Mouse (Mus musculus) hindbrain, embryonic 12.5 days (tissue): ENCODE measurements at regions not wholly inside any gene's neighbourhood (a gene's known extent, or its start where the extent isn't known, plus 50 kb on each side); places are given as distances from the start of the nearest gene placed in this dataset.
A peak's percentile ranks its signal among the peaks of the same experiment; 100 is the strongest.

Experiments used
- ATAC-seq: fragments of 200-750 bp; cut with Nextera tagmentation; 2 replicates; pipeline ENCODE4 v1.8.0; 2017; ENCODE audit warnings: moderate TSS enrichment; ENCODE audit not compliant: low FRiP score
- H3K27ac ChIP-seq: fragments of 300-500 bp; sonication (generic); 2 replicates; pipeline ENCODE4 v1.5.1; 2016; ENCODE audit warnings: mild to moderate bottlenecking
- H3K27me3 ChIP-seq: fragments of 300-500 bp; sonication (generic); 2 replicates; pipeline ENCODE4 v1.6.1; 2016; ENCODE audit warnings: mild to moderate bottlenecking
- H3K36me3 ChIP-seq: fragments of 300-500 bp; sonication (generic); 2 replicates; pipeline ENCODE4 v1.6.1; 2016; ENCODE audit warnings: mild to moderate bottlenecking
- H3K4me1 ChIP-seq: fragments of 300-500 bp; sonication (generic); 2 replicates; pipeline ENCODE4 v1.6.1; 2016
- H3K4me2 ChIP-seq: fragments of 300-500 bp; sonication (generic); replicated peaks from 2 replicates; pipeline ENCODE4 v1.6.1; 2016; ENCODE audit warnings: mild to moderate bottlenecking
- H3K4me3 ChIP-seq: fragments of 300-500 bp; sonication (generic); 2 replicates; pipeline ENCODE4 v1.5.1; 2016; ENCODE audit warnings: mild to moderate bottlenecking
- H3K9ac ChIP-seq: fragments of 300-500 bp; sonication (generic); 2 replicates; pipeline ENCODE4 v1.6.1; 2016; ENCODE audit warnings: mild to moderate bottlenecking, moderate library complexity
- H3K9me3 ChIP-seq: fragments of 300-500 bp; sonication (generic); replicated peaks from 2 replicates; pipeline ENCODE4 v1.6.1; 2016; ENCODE audit warnings: mild to moderate bottlenecking
- WGBS: fragments of 180-500 bp; shearing (Covaris S2); methylation state at CpG from one replicate; pipeline ENCODE4 v1.1.7; 2016; 5-methylcytosine and 5-hydroxymethylcytosine counted together

- Histone ChIP-seq H3K36me3 (no peaks in the 10 kb centered on the region), H3K9ac (no peak overlapping the region), H3K27me3 (no peaks in the 10 kb centered on the region), H3K4me3 (no peak overlapping the region), H3K27ac (no peak overlapping the region), H3K4me2 (no peak overlapping the region), H3K4me1 (no peaks in the 10 kb centered on the region), H3K9me3 (no peaks in the 10 kb centered on the region)
- ATAC-seq: no peak
- WGBS: 92% methylated on average over 11 of the region's 11 CpGs
Measured at GRCm38 (mm10) chr8:107682066-107682465, 93.8 kb upstream of the Psmd7 start.

DNA sequence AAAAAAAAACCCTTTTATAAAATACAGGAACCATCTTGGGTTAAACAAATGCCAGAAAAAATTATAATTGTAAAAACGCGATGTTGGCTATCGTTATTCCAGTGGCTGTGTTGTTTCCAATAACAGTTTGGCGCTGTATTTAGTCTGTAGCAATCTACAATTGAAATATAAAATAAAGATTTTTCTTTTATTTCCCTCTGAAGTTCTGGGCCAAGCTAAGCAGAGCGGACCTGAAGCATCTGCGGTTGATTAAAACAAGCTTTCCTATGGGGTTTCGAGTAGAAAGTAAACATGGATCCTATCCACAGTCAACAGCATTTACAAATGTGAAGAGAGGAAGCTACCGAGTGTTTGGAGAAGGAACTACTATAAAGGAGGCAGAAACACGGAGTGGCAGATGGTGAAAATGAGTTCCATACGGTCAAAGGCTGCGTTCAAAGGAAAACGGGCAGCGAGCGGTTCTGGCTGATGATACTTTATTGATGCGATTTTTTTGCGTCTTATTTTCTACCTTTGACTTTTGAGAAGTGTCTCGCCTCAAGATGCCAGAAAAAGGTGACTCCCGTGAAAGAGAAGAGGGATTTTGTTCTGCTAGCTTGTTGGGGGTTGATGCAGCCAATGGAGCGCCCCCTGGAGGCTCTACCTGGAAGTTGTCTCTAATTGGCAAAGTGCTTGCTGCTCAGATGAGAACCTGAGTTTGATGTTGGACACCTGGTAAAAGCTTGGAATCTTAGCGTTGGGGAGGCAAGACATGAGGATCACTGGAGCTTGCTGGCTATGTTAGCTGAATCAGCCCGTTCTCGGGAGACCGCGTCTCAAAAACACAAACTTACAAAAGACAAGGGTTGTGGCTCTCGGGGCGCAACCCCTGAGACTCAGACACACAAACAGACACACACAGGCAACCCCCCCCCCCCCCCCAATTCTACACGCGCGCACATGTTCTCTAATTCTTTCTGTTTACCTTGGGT, 96.7 kb upstream of the Psmd7 start:
- WGBS: 54% methylated on average over 29 of the region's 29 CpGs
- Histone ChIP-seq H3K9ac (no peak overlapping the region), H3K4me3 (no peak overlapping the region), H3K4me2 (no peak overlapping the region), H3K36me3 (no peaks in the 10 kb centered on the region), H3K27ac (no peak overlapping the region), H3K27me3 (no peaks in the 10 kb centered on the region), H3K9me3 (no peaks in the 10 kb centered on the region), H3K4me1 (no peaks in the 10 kb centered on the region)
- ATAC-seq: no peak

- no peak overlapping the region for H3K4me3 ChIP-seq
- no peaks in the 10 kb centered on the region for H3K9me3 ChIP-seq
- H3K27me3 ChIP-seq: no peaks in the 10 kb centered on the region
- no peak for ATAC-seq
- no peak overlapping the region for H3K9ac ChIP-seq
- no peaks in the 10 kb centered on the region for H3K36me3 ChIP-seq
- H3K27ac ChIP-seq: no peak overlapping the region
- no peaks in the 10 kb centered on the region for H3K4me1 ChIP-seq
- no peak overlapping the region for H3K4me2 ChIP-seq
- 54% methylated on average over 5 of the region's 5 CpGs for WGBS
Measured at GRCm38 (mm10) chr8:107686936-107687335, 98.7 kb upstream of the Psmd7 start.

GRCm38 (mm10) chr8:107687529-107687928, 99.3 kb upstream of the Psmd7 start:
- Histone ChIP-seq H3K4me1 (no peaks in the 10 kb centered on the region), H3K27me3 (no peaks in the 10 kb centered on the region), H3K9ac (no peak overlapping the region), H3K36me3 (no peaks in the 10 kb centered on the region), H3K4me3 (no peak overlapping the region), H3K27ac (no peak overlapping the region), H3K4me2 (no peak overlapping the region), H3K9me3 (no peaks in the 10 kb centered on the region)
- 94% methylated on average over 9 of the region's 9 CpGs for WGBS
- no peak for ATAC-seq

GRCm38 (mm10) chr8:107689020-107689419, 100.8 kb upstream of the Psmd7 start:
- Histone ChIP-seq H3K4me3 (no peak overlapping the region), H3K9me3 (no peaks in the 10 kb centered on the region), H3K27ac (no peak overlapping the region), H3K4me2 (no peak overlapping the region), H3K36me3 (no peaks in the 10 kb centered on the region), H3K4me1 (no peaks in the 10 kb centered on the region), H3K27me3 (no peaks in the 10 kb centered on the region), H3K9ac (no peak overlapping the region)
- ATAC-seq: no peak
- WGBS: 82% methylated on average over 10 of the region's 10 CpGs

DNA sequence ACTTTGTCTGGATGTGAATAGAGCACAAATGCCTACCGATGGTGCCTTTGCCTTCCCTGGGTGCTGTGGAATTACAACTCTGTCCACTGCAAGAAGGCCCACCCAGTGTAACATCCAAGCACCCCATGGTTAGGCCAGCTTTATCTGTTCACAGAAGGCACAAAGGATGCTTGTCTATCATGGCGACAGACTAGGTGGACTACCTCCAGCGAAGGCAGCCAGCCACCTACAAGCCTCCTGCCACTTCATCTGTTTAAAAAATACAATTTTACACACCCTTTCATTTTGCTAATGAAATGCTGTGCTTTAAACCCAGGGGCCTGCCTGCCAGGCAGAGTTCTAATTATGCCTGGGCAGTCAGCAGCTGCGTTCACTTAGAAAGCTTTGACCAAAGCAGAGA, 103.0 kb upstream of the Psmd7 start:
- Histone ChIP-seq H3K4me3 (no peak overlapping the region), H3K9ac (no peak overlapping the region), H3K27me3 (no peaks in the 10 kb centered on the region), H3K27ac (peak overlapping the region; percentile 44), H3K4me2 (no peak overlapping the region), H3K4me1 (no peaks in the 10 kb centered on the region), H3K9me3 (no peaks in the 10 kb centered on the region), H3K36me3 (no peaks in the 10 kb centered on the region)
- no peak for ATAC-seq
- 80% methylated on average over 4 of the region's 4 CpGs for WGBS

- Histone ChIP-seq H3K4me3 (no peak overlapping the region), H3K27ac (no peak overlapping the region), H3K36me3 (no peaks in the 10 kb centered on the region), H3K4me2 (no peak overlapping the region), H3K9me3 (no peaks in the 10 kb centered on the region), H3K27me3 (no peaks in the 10 kb centered on the region), H3K4me1 (peaks cover 8% of the 10 kb centered on the region), H3K9ac (no peak overlapping the region)
- 83% methylated on average over 20 of the region's 20 CpGs for WGBS
- ATAC-seq: no peak
Measured at GRCm38 (mm10) chr8:107696384-107697346, 108.4 kb upstream of the Psmd7 start.

- Histone ChIP-seq H3K36me3 (no peaks in the 10 kb centered on the region), H3K9me3 (no peaks in the 10 kb centered on the region), H3K27ac (peak overlapping the region; percentile 45; the same call in 1 of the 2 replicates), H3K27me3 (no peaks in the 10 kb centered on the region), H3K4me2 (0 out of 2 replicates have a peak overlapping the region, but pooled peaks have one; percentile 9), H3K4me1 (peaks cover 8% of the 10 kb centered on the region), H3K9ac (no peak overlapping the region), H3K4me3 (no peak overlapping the region)
- 33% methylated on average over 7 of the region's 7 CpGs for WGBS
- ATAC-seq: no peak
Measured at GRCm38 (mm10) chr8:107699307-107699706, 111.0 kb upstream of the Psmd7 start.

GRCm38 (mm10) chr8:107699759-107700158, 111.5 kb upstream of the Psmd7 start:
- H3K27ac ChIP-seq: no peak overlapping the region

GRCm38 (mm10) chr8:107715901-107716300, 127.6 kb upstream of the Psmd7 start:
- Histone ChIP-seq H3K27me3 (no peaks in the 10 kb centered on the region), H3K27ac (no peak overlapping the region), H3K4me3 (no peak overlapping the region), H3K9ac (no peak overlapping the region), H3K9me3 (no peaks in the 10 kb centered on the region), H3K4me1 (no peaks in the 10 kb centered on the region), H3K36me3 (no peaks in the 10 kb centered on the region), H3K4me2 (no peak overlapping the region)
- no peak for ATAC-seq
- 86% methylated on average over 10 of the region's 10 CpGs for WGBS

More at GRCm38 (mm10) chr8:107699759-107700158, 111.5 kb upstream of the Psmd7 start:
- Histone ChIP-seq H3K9me3 (no peaks in the 10 kb centered on the region), H3K4me2 (no peak overlapping the region), H3K9ac (no peak overlapping the region), H3K4me1 (peaks cover 8% of the 10 kb centered on the region), H3K27me3 (no peaks in the 10 kb centered on the region), H3K4me3 (no peak overlapping the region), H3K36me3 (no peaks in the 10 kb centered on the region)
- WGBS: 67% methylated on average over 3 of the region's 3 CpGs
- ATAC-seq: no peak

DNA sequence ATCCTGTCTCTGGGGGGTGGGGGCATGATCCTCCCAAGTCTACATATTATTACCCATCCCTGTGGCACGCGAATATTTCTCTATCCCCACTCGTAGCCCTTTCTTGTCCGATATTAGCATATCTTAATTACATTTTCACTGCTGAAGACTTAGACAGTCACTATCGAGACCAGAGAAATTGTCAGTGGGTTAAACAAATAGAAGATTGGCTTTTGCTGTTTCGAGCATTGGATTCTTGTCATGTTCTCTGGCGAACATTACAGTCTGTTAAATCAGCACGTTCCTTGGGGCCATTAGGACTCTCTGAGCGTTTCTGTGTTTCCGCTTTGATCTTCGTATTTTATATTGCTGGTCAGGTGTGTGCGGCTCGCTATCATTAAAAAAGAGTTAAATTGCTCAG, 129.6 kb upstream of the Psmd7 start:
- Histone ChIP-seq H3K36me3 (no peaks in the 10 kb centered on the region), H3K27ac (no peak overlapping the region), H3K27me3 (no peaks in the 10 kb centered on the region), H3K9ac (no peak overlapping the region), H3K9me3 (no peaks in the 10 kb centered on the region), H3K4me2 (no peak overlapping the region), H3K4me1 (no peaks in the 10 kb centered on the region), H3K4me3 (no peak overlapping the region)
- 83% methylated on average over 13 of the region's 13 CpGs for WGBS
- no peak for ATAC-seq

GRCm38 (mm10) chr8:107719656-107720055, 131.4 kb upstream of the Psmd7 start:
- Histone ChIP-seq H3K36me3 (no peaks in the 10 kb centered on the region), H3K27me3 (no peaks in the 10 kb centered on the region), H3K9ac (no peak overlapping the region), H3K4me1 (no peaks in the 10 kb centered on the region), H3K4me2 (no peak overlapping the region), H3K4me3 (no peak overlapping the region), H3K9me3 (no peaks in the 10 kb centered on the region), H3K27ac (no peak overlapping the region)
- ATAC-seq: no peak
- 64% methylated on average over 3 of the region's 3 CpGs for WGBS
